Mouse (Mus musculus): ENCODE measurements around the gene Cd300a. TPM values are rescaled to one million over a fixed set of nuclear protein-coding genes. Genes with fewer than 3 reads are reported as not detected.

Cd300a gene
- polyA plus RNA-seq (2014; fragmentation: Illumina TruSeq; extraction: RNeasy Lipid Tissue Mini Kit (QIAGEN cat#74804); ENCODE audit: low read depth, low replicate concordance) = 1.3 TPM

GRCm38 (mm10) chr11:114889991-114890518, at the start of gene Cd300a:
TSS of gene Cd300a (plus strand) at chr11:114890041.

GRCm38 (mm10) chr11:114850452-114851268, 39.2 kb upstream of the Cd300a start, which contains the start of gene Gprc5c:
TSS of gene Gprc5c (plus strand) at chr11:114851152.

GRCm38 (mm10) chr11:114934144-114934543, 44.3 kb downstream of the Cd300a start, which contains the start of gene Cd300lb:
TSS of gene Cd300lb (minus strand) at chr11:114934386.

Other genes starting within 250 kb of the Cd300a start
- 835 TPM for gene Rpl38, start 221.5 kb upstream of the Cd300a start, polyA plus RNA-seq (2014; fragmentation: Illumina TruSeq; extraction: RNeasy Lipid Tissue Mini Kit (QIAGEN cat#74804); ENCODE audit: low read depth, low replicate concordance)
- gene Ttyh2, start 214.6 kb upstream of the Cd300a start, polyA plus RNA-seq (2014; fragmentation: Illumina TruSeq; extraction: RNeasy Lipid Tissue Mini Kit (QIAGEN cat#74804); ENCODE audit: low read depth, low replicate concordance) = 2.3 TPM
- gene Dnaic2, start 162.6 kb upstream of the Cd300a start, polyA plus RNA-seq (2014; fragmentation: Illumina TruSeq; extraction: RNeasy Lipid Tissue Mini Kit (QIAGEN cat#74804); ENCODE audit: low read depth, low replicate concordance) = 0.31 TPM
- 0.55 TPM for gene Kif19a, start 124.7 kb upstream of the Cd300a start, polyA plus RNA-seq (2014; fragmentation: Illumina TruSeq; extraction: RNeasy Lipid Tissue Mini Kit (QIAGEN cat#74804); ENCODE audit: low read depth, low replicate concordance)
- not detected for gene Btbd17, start 94.1 kb upstream of the Cd300a start, polyA plus RNA-seq (2014; fragmentation: Illumina TruSeq; extraction: RNeasy Lipid Tissue Mini Kit (QIAGEN cat#74804); ENCODE audit: low read depth, low replicate concordance)
- not detected for gene Gpr142, start 91.1 kb upstream of the Cd300a start, polyA plus RNA-seq (2014; fragmentation: Illumina TruSeq; extraction: RNeasy Lipid Tissue Mini Kit (QIAGEN cat#74804); ENCODE audit: low read depth, low replicate concordance)
- gene Gprc5c, start 38.9 kb upstream of the Cd300a start, polyA plus RNA-seq (2014; fragmentation: Illumina TruSeq; extraction: RNeasy Lipid Tissue Mini Kit (QIAGEN cat#74804); ENCODE audit: low read depth, low replicate concordance) = 5.5 TPM
- gene Cd300lb, start 44.3 kb downstream of the Cd300a start, polyA plus RNA-seq (2014; fragmentation: Illumina TruSeq; extraction: RNeasy Lipid Tissue Mini Kit (QIAGEN cat#74804); ENCODE audit: low read depth, low replicate concordance) = 0.50 TPM
- not detected for gene Cd300c, start 79.1 kb downstream of the Cd300a start, polyA plus RNA-seq (2014; fragmentation: Illumina TruSeq; extraction: RNeasy Lipid Tissue Mini Kit (QIAGEN cat#74804); ENCODE audit: low read depth, low replicate concordance)
- 4.0 TPM for gene Cd300ld, start 99.9 kb downstream of the Cd300a start, polyA plus RNA-seq (2014; fragmentation: Illumina TruSeq; extraction: RNeasy Lipid Tissue Mini Kit (QIAGEN cat#74804); ENCODE audit: low read depth, low replicate concordance)
- 2.8 TPM for gene Cd300c2, start 111.8 kb downstream of the Cd300a start, polyA plus RNA-seq (2014; fragmentation: Illumina TruSeq; extraction: RNeasy Lipid Tissue Mini Kit (QIAGEN cat#74804); ENCODE audit: low read depth, low replicate concordance)
- not detected for gene Cd300ld2, start 126.2 kb downstream of the Cd300a start, polyA plus RNA-seq (2014; fragmentation: Illumina TruSeq; extraction: RNeasy Lipid Tissue Mini Kit (QIAGEN cat#74804); ENCODE audit: low read depth, low replicate concordance)
- 1.5 TPM for gene Cd300ld4, start 137.0 kb downstream of the Cd300a start, polyA plus RNA-seq (2014; fragmentation: Illumina TruSeq; extraction: RNeasy Lipid Tissue Mini Kit (QIAGEN cat#74804); ENCODE audit: low read depth, low replicate concordance)
- gene Cd300ld5, start 147.7 kb downstream of the Cd300a start, polyA plus RNA-seq (2014; fragmentation: Illumina TruSeq; extraction: RNeasy Lipid Tissue Mini Kit (QIAGEN cat#74804); ENCODE audit: low read depth, low replicate concordance) = not detected
- 9.4 TPM for gene Cd300ld3, start 158.4 kb downstream of the Cd300a start, polyA plus RNA-seq (2014; fragmentation: Illumina TruSeq; extraction: RNeasy Lipid Tissue Mini Kit (QIAGEN cat#74804); ENCODE audit: low read depth, low replicate concordance)
- gene Cd300e, start 172.1 kb downstream of the Cd300a start, polyA plus RNA-seq (2014; fragmentation: Illumina TruSeq; extraction: RNeasy Lipid Tissue Mini Kit (QIAGEN cat#74804); ENCODE audit: low read depth, low replicate concordance) = not detected
- gene Rab37, start 201.4 kb downstream of the Cd300a start, polyA plus RNA-seq (2014; fragmentation: Illumina TruSeq; extraction: RNeasy Lipid Tissue Mini Kit (QIAGEN cat#74804); ENCODE audit: low read depth, low replicate concordance) = 2.0 TPM
- 0.31 TPM for gene Cd300lf, start 244.0 kb downstream of the Cd300a start, polyA plus RNA-seq (2014; fragmentation: Illumina TruSeq; extraction: RNeasy Lipid Tissue Mini Kit (QIAGEN cat#74804); ENCODE audit: low read depth, low replicate concordance)